Mouse (Mus musculus) lung, adult 2 months (tissue): ENCODE measurements around the gene Faap20.

Source experiments
- CTCF ChIP-seq: fragments of 200-500 bp; IDR thresholded peaks from 2 replicates; pipeline ENCODE4 v1.5.1; 2011; ENCODE audit warnings: mild to moderate bottlenecking, low read length, control low read depth; ENCODE audit not compliant: insufficient read depth
- POLR2A ChIP-seq: fragments of 200-500 bp; IDR thresholded peaks from 2 replicates; pipeline ENCODE4 v1.6.1; 2011; ENCODE audit warnings: low read depth, mild to moderate bottlenecking, control low read depth, low read length, borderline replicate concordance; ENCODE audit errors: extremely low read depth

- TF ChIP-seq CTCF, result no peak
- no peak for TF ChIP-seq POLR2A
Measured at GRCm38 (mm10) chr4:155243233-155243632, 6.4 kb upstream of the Faap20 start.
